ENCODE assay signal across 29 mouse cellular contexts in genomic region chr13:92753676-92754075, GRCm38 (mm10). TPM values are rescaled to one million over a fixed set of nuclear protein-coding genes. Genes with fewer than 3 reads are reported as not detected.
"Had no signal": no experiment of that assay in that cellular context is flagged by ENCODE, and none has a peak within 500 bp of the region (broad histone marks: within the 10 kb centered on the region; RNA-seq: fewer than 3 reads in every experiment).

No protein-coding gene starts in this region.

- H3K27me3 ChIP-seq: embryonic facial prominence, embryonic 12.5 days; embryonic facial prominence, embryonic 13.5 days; embryonic facial prominence, embryonic 15.5 days; forebrain, embryonic 12.5 days; forebrain, embryonic 13.5 days; forebrain, embryonic 15.5 days had no signal

- H3K36me3 ChIP-seq: embryonic facial prominence, embryonic 10.5 days; embryonic facial prominence, embryonic 12.5 days; embryonic facial prominence, embryonic 13.5 days; embryonic facial prominence, embryonic 15.5 days; forebrain, embryonic 10.5 days; forebrain, embryonic 12.5 days; forebrain, embryonic 15.5 days had no signal

- H3K4me3 ChIP-seq: embryonic facial prominence, embryonic 10.5 days; embryonic facial prominence, embryonic 12.5 days; embryonic facial prominence, embryonic 13.5 days; embryonic facial prominence, embryonic 15.5 days; erythroblast, embryonic 14.5 days; forebrain, embryonic 10.5 days; forebrain, embryonic 12.5 days; forebrain, embryonic 13.5 days; forebrain, embryonic 15.5 days; heart, adult 2 months; heart, embryonic 10.5 days had no signal

- DNase-seq: cerebellum, adult 2 months; cerebellum, adult 8-10 months; cerebellum, adult 9-10 months; cerebellum, adult 9-11 months; cerebellum, postnatal 10 days; cerebellum, postnatal 14 days; cerebellum, postnatal 25 days; cerebellum, postnatal 36 days; embryo, embryonic 11 days; forebrain, postnatal 0 days; gastrocnemius, postnatal 10 days; gastrocnemius, postnatal 14 days; gastrocnemius, postnatal 25 days; gastrocnemius, postnatal 36 days; heart, adult 2 months had no signal

- H3K9ac ChIP-seq: embryonic facial prominence, embryonic 12.5 days; embryonic facial prominence, embryonic 13.5 days; embryonic facial prominence, embryonic 15.5 days; forebrain, embryonic 12.5 days; forebrain, embryonic 13.5 days; forebrain, embryonic 15.5 days; forebrain, postnatal 0 days had no signal

- H3K9me3 ChIP-seq: embryonic facial prominence, embryonic 10.5 days; embryonic facial prominence, embryonic 12.5 days; embryonic facial prominence, embryonic 13.5 days; embryonic facial prominence, embryonic 15.5 days; forebrain, embryonic 10.5 days; forebrain, embryonic 12.5 days; forebrain, embryonic 13.5 days; forebrain, embryonic 15.5 days; heart, embryonic 10.5 days had no signal

- H3K4me2 ChIP-seq: embryonic facial prominence, embryonic 12.5 days; embryonic facial prominence, embryonic 13.5 days; embryonic facial prominence, embryonic 15.5 days; forebrain, embryonic 12.5 days; forebrain, embryonic 13.5 days; forebrain, embryonic 15.5 days had no signal

- ATAC-seq: forebrain, embryonic 13.5 days; forebrain, embryonic 14.5 days; forebrain, embryonic 15.5 days; forebrain, embryonic 16.5 days; forebrain, postnatal 0 days had no signal

- H3K27ac ChIP-seq: embryonic facial prominence, embryonic 10.5 days; embryonic facial prominence, embryonic 12.5 days; embryonic facial prominence, embryonic 13.5 days; embryonic facial prominence, embryonic 15.5 days; forebrain, embryonic 10.5 days; forebrain, embryonic 12.5 days; forebrain, embryonic 13.5 days; forebrain, embryonic 15.5 days; heart, adult 2 months; heart, embryonic 10.5 days had no signal

RNA-seq across cellular contexts. Expression of gene Thbs4, which starts 40.9 kb away (rescaled TPM):
- total RNA-seq: common myeloid progenitor, adult 5-6 weeks; granulocyte monocyte progenitor cell, adult 5-6 weeks had no signal
- polyA plus RNA-seq: erythroblast, embryonic 14.5 days had no signal
